Mouse (Mus musculus) embryo, embryonic 11.5 days (tissue): ENCODE results near the gene Timm50.

Source experiments
- DNase-seq: peaks from one replicate; pipeline ENCODE4 v3.0.0-alpha.2; 2012; ENCODE audit warnings: low read depth, low spot score

The Timm50 gene

DNA sequence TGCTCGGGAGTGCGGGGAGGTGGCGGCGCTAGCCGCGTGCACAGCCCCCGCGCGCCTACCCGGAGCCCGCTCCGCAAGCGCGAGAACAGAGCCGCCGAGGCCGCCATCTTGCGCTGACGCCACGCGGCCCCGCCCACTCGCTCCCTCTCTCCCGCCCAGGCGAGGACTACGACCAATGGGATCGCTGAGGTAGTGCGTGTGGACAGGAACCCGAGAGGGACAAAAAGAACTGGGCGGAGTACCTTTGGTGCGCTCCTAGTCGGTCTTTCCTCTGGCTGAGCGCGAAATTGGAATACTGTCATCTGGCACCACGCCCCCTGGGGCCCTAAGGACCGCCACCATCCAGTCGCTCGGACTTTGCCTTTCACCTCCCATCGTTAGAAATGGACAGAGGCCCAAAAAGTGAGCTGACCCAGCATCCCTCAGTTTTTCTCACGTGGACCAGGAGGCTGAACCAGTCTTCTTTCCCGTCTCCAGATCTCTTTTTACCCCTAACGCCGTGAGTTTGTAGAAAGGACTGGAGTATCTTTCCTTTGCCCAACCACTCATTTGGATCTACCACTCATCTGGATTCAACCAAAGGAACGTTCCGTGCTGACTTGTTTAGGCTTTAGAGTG lies at the start of gene Timm50:
Gene Timm50, minus strand, starts transcription at position 147 of the 618 bp plus-strand sequence.
- peak; percentile 94 for DNase-seq

DNA sequence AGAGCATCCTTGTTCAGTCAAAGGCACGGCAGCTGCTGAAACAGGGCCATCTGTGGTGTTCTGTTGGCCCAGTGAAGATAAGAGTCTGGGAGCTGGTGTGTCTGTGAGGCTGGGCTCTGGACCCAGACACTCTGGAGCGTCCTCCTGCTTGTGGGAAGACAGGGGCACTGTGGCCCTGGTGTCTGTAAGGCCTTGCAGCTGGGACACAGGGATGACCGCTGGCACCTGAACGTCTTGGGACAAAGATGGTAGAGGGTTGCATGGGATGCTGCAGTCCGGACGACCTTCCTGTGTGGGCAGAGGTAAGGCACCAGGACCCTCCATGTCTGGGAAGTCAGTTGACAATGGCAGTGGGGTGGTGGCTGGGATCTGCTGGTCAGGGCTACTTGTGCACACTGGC lies 48.4 kb upstream of the Timm50 start:
- no peak for DNase-seq

GRCm38 (mm10) chr7:28359854-28360253 lies 48.0 kb upstream of the Timm50 start:
- no peak for DNase-seq

- DNase-seq: no peak
These were observed 46.6 kb upstream of the Timm50 start for GRCm38 (mm10) chr7:28358431-28358830.

GRCm38 (mm10) chr7:28357984-28358383 lies 46.1 kb upstream of the Timm50 start:
- DNase-seq: no peak

DNA sequence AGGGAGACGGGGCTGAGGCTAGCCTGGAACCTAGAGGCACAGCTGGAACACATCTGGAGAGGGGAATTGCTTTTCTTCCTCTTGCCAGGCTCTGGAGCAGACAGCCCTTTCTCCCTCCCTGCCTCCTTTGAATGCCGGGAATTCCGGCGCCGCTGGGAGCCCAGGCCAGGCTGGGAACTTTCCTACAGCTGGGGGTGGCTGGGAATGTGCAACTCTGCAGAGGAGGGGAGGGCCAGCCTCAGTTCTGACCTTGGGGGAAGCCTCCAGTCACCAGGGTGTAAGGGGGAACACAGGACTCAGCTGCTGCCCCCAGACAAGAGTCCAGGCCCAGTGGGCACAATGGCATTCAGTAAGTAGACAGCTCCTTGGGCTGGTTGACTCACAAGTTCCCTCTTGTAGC lies 45.1 kb upstream of the Timm50 start:
- DNase-seq: no peak

DNA sequence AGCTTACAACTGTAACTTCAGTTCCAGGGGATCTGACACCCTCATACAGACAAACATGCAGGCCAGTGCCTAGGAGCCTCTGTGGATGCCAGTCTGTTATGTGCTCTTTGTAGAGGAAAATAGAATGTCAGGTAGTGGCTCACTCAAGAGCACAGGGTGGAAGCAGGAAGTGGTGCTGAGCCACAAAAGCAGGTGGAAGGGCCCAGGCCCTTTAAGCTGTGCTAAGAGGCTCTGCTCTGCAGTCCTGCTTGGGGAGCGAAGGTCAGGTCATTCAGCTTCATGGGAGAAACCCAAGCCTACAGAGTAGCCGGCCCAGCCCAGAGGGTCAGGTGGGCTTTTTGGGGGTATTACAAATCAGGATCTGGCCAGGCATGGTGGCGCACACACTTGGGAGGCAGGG lies 43.3 kb upstream of the Timm50 start:
- no peak for DNase-seq

DNA sequence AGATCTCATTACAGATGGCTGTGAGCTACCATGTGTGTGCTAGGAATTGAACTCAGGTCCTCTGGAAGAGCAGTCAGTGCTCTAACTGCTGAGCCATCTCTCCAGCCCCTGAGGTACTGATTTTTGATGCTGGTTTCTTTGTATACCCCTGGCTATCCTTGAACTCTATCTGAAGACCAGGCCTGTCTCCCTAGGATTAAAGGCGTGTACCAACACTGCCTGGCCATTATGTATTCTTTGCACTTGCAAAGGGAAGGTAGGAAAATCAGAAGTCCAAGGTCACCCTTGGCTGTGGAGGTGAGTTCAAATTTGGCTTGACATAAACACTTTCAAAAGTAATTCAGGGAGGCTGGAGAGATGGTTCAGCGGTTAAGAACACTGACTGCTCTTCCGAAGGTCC lies 42.7 kb upstream of the Timm50 start:
- DNase-seq: no peak

GRCm38 (mm10) chr7:28354113-28354581 lies 42.3 kb upstream of the Timm50 start:
- DNase-seq: no peak

- DNase-seq: no peak
These were observed 41.4 kb upstream of the Timm50 start for GRCm38 (mm10) chr7:28353267-28353666.

- DNase-seq: no peak
These were observed 39.9 kb upstream of the Timm50 start for GRCm38 (mm10) chr7:28351676-28352191.

GRCm38 (mm10) chr7:28350155-28350883 lies 38.4 kb upstream of the Timm50 start, which contains the start of gene Rps16:
TSS of gene Rps16 (plus strand) at chr7:28350652.
- DNase-seq: peak; percentile 96

DNA sequence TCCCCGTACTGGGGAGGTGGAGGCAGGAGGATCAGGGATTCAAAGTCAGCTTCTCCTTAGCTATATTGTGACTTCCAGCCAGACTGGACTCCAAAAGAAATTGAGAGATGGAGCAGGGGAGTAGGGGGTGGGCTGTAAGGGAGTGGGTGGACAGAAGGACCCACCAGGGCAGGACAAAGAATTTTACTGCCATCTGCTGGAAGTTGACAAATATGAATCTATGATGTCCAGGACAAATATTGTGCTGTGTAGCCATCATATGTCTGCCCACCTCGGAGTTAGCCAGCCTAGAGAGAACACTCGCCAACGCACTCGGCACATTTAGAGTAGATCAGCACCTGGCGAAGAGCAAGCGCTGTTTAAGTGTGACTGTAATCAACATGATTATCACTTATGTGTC lies 36.7 kb upstream of the Timm50 start:
- DNase-seq: no peak

DNA sequence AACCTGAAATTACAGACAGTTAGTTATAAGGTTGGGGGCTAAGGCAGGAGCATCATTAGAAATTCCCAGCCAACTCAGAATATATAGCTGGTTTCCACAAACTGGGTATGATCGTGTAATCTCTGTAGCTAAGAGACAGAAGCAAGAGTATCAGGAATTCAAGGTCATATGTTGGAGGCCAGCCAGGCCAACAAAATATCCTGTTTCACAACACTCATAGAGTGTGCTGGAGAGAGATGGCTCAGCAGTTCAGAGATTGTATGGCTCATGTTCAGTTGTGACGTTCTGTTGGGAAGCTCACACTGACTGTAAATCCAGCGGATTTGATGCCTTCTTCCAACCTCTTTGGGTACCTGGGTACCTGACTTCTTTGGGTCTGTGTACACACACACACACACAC lies 35.9 kb upstream of the Timm50 start:
- no peak for DNase-seq

- peak; percentile 70 for DNase-seq
These were observed 32.8 kb upstream of the Timm50 start for GRCm38 (mm10) chr7:28344637-28345036.

GRCm38 (mm10) chr7:28341381-28341780 lies 29.5 kb upstream of the Timm50 start:
- no peak for DNase-seq

DNA sequence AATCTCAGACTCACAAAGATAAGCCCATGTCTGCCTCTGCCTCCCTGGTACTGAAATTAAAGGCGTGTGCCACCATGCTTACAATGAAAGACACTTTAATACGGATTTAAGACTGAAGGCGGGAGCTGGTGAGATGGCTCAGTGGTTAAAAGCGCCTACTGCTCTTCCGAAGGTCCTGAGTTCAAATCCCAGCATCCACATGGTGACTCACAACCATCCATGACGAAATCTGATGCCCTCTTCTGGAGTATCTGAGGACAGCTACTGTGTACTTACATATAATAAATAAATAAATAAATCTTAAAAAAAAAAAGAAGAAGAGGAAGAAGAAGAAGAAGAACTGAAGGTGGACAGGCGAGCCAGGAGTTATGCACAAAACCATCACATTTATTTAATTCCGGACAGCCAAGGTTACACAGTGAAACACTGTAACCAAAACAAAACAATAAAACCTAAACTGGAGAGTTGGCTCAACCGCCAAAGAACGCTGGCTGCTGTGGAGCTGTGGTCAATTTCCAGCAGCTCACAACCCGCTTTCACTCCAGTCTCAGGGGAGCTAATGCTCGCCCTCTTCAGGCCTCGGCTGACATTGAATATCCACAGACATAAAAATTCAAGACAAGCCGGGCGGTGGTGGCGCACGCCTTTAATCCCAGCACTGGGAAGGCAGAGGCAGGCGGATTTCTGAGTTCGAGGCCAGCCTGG lies 27.5 kb upstream of the Timm50 start:
- no peak for DNase-seq

DNA sequence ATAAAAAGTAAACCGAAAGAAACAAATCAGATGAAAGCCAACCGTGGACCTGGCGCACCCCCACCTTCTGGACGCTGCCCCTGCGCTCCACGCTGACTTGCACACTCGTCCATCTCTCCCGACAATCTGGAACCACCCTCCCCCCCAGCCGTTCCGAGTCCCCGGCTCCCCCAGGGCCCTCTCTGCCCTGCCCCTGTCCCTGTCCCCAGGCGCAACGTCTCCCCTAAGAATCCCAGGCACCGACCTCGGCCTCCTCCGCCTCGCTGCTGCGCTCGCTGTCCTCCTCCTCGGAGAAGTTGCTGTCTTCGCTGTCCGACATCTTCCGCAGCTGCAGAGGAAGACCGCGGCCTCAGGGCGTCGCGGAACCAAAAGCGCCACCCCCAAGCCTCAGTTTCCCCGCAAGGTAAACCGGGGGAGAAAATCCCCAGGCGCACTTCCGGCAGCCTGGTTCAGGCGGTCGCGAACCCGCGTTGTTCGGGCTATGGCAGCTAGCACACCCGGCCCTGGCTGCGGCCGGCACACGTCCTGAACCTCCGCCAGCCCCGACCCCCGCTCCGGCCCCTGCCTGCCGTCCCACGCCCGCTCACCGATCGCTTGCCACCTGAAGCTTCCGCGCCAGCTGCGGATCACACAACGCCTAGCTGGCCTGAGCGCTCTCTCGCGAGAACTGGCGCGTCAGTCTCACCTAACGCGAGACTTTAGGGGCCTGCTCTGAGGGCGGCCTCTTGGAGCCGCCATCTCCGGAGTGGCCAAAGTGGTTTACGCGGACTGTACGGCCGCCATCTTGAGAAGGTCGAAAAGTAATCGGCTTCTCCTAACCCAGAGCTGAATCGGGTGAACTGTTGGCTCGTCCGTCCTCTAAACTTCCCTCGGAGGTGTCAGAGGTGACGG lies 26.5 kb upstream of the Timm50 start, which contains the start of gene Supt5:
Gene Supt5, minus strand, starts transcription at position 639 of the 891 bp plus-strand sequence.
- DNase-seq: peak; percentile 99

DNA sequence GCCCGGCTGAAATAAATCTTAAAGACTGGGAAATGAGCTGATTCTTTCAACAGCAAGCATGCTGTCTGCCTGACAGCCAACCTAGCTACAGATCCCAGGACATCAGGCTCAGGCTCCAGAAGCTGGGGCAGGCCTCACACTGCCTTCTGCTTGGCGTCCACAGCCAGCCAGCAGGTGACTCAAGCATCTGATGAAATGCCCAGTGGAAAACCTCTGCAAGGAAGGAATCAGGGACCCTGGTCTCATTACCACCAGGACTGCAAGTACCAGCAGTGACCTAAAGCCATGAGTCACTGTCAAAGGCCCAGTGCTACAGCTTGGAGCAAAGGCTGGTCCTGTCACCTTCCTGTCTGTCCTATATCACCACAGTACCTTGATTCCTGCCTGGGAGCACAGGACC lies 23.6 kb upstream of the Timm50 start:
- no peak for DNase-seq

DNA sequence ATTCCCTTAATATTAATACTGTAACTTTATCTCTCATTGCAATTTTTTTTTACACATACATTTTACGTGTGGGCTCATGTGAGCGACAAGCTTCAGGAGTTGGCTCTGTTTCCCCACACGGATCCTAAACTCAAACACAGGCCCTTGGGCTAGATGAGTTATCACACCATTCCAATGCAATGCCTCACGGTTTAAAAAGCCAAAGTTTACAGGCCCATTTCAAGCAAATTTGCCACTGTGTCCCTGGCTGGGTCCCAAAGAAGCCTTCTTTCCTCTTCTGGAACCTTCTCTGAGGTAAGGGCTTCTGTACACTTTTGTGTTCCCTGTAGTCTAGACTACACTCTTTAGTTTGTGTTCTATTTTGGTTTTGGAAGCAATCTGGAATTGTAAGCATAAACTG lies 22.7 kb upstream of the Timm50 start:
- DNase-seq: no peak

DNA sequence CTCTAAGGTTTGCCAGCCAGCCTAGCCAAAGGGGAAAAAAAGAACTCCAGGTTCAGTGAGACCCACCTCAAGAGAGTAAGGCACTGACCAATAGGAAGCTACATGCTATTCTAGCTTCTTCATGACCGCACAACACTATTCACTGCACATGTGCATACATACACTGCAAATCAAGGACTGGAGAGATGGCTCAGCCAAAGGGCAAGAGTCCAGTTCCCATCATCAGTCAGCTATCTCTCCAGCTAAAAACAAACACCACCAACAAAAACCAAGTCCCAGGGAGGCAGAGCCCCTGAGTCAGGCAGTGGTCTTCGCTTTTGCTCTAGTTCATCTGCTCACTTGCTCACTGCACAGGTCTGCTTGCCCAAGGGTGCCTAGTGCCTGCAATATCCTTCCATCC lies 16.4 kb upstream of the Timm50 start:
- DNase-seq: no peak
